Mouse (Mus musculus) heart, adult 2 months (tissue): ENCODE data around the gene Egfl8.

Source experiments
- CTCF ChIP-seq: fragments of 200-600 bp; IDR thresholded peaks from 2 replicates; pipeline ENCODE4 v1.8.1; 2022; ENCODE audit warnings: antibody characterized with exemption, mild to moderate bottlenecking, moderate library complexity
- EP300 ChIP-seq: fragments of 200-500 bp; IDR thresholded peaks from 2 replicates; pipeline ENCODE4 v1.6.1; 2011; ENCODE audit warnings: low read depth, low read length, control low read depth; ENCODE audit not compliant: insufficient read depth
- POLR2A ChIP-seq: fragments of 200-500 bp; IDR thresholded peaks from 2 replicates; pipeline ENCODE4 v1.6.1; 2011; ENCODE audit warnings: mild to moderate bottlenecking, low read depth, low read length, control low read depth; ENCODE audit not compliant: insufficient read depth

DNA sequence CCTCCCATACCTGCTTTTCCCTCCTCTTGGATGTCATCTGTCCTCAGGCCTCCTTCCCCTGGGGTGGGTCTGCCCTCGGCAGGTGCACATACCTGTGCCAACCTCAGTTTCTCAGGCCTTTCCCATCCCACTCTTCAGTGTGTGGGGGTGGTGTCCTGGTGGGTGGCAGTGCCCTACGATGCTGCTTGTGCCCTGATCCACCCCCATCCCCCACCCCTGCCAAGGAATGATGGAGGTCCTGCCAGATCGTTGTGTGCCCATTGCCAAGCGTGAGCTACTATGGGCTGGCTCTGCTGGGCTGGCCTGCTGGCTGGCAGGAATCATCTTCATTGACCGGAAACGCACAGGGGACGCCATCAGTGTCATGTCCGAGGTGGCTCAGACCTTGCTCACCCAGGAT, 4.7 kb downstream of the Egfl8 start:
- TF ChIP-seq CTCF (no peak), POLR2A (no peak), EP300 (no peak)
